Mouse (Mus musculus): ENCODE measurements around the gene Bahcc1.

The Bahcc1 gene

GRCm38 (mm10) chr11:120228911-120229437 is 3.8 kb upstream of the Bahcc1 start:
- DNase-seq (ENCODE audit: low spot score) = no peak

DNA sequence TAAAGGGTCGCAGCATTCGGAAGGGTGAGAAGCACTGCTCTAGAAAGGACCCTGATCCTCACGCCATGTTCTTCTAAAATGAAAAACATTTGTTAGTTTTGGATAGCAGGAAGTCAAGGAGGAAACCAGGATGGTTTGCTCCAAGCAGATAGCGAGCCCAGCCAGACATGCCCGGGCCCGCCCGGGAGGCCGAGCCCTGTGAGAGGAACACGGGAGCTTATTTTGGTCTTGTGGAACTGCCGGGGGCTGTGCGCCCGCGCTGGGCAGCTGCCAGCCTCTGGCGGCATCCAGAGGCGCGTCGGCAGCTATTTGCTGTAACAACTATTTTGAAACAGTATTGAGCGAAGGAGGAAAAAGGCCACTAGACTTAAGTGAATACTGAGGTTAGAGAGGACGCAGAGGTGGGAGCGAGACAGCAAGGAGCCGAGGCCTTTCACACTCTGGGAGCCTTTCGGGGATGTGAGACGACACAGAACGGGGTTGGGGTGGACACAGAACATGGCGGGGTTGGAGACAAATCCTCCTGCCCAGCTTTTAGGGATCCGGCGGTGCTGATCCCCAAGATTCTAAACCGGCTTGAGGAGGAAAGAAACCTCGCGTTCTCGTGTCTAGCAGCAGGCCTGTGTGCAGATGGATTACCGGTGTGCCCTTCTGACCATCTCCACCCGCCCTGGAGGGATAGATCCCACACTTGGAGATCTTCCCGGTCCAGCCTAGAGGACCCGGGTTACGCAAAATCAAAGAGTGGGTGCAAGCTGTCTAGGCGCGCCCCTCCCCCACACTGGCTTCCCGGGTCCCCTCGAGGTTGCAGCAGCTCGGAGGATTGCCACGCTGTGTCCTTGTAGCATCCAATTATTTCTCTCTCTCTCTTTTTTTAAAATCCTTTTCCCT is 2.6 kb upstream of the Bahcc1 start:
- DNase-seq (ENCODE audit: low spot score) = no peak

DNA sequence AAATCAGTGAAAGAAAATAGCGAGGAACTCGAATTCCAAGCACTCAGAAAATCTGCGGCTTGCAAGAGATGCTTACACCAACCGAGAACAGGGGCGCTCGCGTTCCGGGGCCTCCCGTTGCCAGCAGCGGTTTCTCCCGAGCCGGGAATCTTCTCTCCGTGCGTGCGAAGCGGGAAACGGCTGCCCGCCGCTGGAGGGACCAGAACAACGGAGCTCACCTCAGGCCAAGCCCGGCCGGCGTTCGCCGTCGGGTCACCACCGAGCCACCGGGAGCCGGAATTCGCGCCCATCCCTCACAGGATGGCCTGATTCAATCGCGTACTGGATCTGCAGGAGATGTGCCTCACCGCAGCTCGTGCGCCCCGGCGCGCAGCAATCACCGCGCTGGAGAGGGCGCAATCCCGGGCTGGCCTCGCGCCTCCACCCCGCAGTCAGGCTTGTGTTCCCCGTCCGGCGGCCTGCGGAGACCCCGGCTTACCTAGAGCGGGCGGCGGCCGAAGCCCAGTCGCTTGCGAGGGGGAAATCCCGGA is 1.8 kb upstream of the Bahcc1 start:
- no peak for DNase-seq (ENCODE audit: low spot score)

DNA sequence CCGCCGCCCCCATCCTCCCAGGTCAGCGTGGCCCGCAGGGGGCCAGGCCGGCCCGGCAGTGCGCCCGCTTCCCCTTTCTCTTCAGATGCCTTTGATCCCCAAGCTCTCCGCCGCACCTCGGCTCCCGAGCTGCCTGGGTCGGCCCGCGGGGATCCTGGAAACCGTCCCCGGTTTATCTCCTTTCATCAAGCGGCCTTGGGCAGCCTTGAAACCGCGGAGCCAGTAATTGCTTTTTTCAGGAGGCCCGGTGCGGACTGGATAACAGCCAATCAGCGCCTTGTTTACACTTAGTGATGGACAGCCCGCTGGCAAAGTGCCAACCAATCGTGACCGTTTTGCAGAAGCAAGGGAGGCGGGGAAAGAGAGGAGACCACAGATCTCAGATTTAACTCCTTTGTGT is 1.4 kb upstream of the Bahcc1 start:
- DNase-seq (ENCODE audit: low spot score) = peak; percentile 99

DNA sequence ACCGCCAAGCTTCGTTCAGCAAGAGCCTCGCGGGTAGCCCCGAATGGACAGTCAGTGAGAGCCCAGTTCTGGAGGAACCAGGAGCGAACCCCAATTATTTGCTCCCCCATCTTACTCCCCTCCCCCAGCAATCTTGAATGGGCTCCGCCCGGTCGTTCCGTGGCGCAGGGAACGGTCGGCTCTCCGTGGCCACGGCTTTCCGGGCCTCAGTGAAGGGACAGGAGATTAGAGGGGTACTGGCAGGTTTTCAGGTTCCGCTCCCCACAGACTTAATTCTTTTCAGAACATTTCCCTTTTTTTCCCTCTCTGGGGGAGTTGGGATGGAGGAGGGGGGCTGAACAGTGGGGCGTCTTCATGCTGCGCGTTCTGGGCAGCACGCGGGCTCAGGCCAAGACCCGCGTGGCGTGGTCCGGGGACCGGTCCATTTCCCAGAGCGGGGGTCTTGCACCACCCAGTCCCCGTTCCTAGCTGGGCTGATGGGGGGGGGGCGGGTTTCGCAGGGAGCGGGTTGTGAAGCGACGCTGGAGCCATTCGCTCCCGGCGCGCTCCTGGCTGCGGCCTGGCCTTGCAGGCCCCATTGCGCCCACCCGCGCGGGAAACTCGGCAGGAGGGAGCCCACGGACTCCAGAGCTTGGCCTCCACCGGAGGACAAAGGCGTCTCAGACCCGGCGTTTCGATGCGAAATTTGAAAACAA is 841 bp downstream of the Bahcc1 start:
- no peak for DNase-seq (ENCODE audit: low spot score)

DNA sequence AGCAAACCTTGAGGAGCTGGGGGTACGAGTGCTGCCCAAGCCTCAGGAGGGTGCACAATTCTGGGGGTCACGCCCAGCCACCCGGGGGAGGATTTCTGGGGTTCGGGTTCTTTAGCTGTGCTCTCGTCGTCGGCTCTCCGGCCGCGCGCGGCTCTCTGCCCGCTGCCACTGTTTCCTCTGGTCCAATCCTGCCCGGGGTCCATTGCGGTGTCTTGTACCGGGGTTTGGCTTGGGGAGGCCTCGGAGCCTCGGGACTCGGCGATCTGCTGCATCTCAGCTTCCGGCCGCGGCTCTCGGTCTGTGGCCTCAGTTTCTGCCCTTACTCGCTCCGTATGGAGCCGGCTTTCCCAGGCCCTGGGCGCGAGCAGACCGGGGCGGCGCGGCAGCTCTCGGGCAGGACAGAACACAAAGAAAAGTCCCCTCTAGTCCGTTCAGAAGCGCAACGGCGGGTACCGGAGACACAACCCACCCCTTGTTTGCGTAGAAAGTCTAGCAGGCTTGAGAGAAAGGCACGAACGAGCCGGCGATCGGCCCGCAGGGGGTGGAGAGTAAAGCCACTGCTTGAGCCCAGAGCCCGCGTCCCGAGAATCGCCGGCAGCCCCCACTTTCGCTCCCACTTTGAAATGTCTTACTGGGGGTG is 1.5 kb downstream of the Bahcc1 start:
- DNase-seq (ENCODE audit: low spot score) = no peak

DNA sequence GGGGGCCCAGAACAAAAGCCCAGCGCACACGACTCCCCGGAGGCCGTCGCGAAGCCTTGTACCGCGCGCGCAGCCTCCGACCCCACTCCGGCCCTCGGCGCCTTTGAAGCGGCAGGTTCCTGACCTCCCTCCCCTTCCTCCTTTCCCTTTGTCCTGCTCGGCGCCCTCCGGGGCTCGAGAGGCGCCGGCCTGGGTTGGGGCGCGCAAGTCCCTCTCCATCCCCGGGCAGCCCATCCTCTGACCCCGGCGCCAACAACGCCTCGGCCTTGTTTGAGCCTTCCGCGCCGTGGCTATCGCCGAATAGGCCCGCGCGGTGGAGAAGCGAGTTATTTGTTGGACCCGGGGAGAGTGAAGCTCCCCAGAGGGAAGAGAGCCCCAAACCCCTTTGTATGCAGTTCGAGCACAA is 2.0 kb downstream of the Bahcc1 start:
- no peak for DNase-seq (ENCODE audit: low spot score)

DNA sequence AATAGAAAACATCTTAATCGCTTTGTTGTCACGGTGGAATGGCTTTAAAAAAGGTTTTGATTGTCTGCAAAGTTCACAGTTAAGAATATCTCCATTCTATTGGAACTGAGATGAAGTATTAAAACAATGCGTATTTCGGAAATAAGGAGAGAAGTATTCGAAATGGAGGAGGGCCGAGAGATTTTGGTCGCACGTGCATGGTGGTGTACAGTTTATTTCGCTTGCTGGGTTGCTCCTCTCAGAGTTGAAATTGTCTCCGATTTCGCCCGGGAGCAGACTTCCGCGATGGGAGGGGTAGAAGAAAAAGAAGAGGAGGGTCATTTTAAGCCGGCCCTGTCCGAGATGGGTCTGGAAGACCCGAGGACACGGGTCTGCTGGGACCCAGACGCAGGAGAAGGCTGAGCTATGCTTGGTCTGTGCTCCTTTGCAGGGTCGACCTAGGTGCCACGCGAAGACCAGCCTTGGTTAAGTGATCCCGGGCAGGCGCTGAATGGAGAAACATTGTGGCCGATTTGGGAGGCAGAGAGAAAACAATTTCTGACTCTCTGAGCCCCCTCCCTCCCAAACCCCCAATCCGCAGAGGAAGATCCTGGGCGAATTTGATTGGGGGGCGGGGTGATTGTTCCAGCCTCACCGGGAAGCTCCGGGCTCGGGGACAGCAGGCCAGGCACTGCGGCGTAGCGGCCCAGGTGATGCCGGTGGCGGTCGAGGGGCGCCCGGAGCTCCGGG is 2.8 kb downstream of the Bahcc1 start:
- no peak for DNase-seq (ENCODE audit: low spot score)

DNA sequence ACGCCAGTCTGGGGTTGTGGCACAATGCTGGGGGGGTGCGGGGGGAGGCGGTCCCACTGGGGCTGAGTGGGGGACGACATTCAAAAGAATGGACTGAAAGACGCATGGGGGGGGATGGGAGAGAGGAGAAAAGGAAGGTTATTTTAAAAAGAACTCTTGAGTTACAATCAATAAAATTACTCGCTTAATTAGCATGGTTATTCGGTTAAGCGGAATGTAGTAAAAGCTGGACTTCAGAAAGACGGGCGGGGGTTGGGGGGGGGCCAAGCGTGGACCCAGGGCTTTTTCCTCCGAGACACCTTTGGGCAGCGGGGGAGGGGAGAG is 3.3 kb downstream of the Bahcc1 start:
- no peak for DNase-seq (ENCODE audit: low spot score)

DNA sequence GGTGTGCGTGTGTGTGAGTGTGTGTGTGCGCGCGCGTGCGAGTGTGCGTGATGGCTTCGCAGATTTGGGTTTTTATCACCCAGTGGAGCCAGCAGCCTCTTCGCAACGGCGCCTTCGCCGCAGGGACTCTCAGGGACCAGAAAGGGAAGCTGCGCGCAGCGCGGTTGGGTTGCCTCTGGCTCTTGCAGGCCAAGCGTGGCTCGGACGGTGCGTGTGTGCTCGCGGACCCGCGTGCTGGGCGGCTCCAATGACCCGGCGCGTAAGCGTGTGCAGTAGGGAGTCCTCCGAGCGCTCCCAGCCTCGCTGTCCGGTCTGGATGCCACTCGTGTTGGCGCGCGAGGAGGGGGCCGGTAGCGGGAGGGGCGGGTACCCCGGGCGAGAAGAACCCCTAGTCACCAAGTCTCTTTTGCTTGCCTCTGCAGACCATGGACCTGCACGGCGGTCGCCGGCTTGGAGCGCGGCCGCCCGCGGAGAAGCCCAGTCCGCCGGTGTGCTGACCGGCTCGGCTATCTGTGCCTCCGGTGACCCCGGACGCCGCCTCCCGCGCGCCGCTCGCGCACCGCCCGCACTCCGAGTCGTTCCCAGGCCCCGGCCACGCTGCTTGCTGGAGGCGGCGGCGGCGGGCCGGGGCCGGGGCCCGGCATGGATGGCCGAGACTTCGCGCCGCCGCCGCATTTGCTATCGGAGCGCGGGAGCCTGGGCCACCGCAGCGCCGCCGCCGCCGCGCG is 3.9 kb downstream of the Bahcc1 start:
- DNase-seq (ENCODE audit: low spot score) = no peak

DNA sequence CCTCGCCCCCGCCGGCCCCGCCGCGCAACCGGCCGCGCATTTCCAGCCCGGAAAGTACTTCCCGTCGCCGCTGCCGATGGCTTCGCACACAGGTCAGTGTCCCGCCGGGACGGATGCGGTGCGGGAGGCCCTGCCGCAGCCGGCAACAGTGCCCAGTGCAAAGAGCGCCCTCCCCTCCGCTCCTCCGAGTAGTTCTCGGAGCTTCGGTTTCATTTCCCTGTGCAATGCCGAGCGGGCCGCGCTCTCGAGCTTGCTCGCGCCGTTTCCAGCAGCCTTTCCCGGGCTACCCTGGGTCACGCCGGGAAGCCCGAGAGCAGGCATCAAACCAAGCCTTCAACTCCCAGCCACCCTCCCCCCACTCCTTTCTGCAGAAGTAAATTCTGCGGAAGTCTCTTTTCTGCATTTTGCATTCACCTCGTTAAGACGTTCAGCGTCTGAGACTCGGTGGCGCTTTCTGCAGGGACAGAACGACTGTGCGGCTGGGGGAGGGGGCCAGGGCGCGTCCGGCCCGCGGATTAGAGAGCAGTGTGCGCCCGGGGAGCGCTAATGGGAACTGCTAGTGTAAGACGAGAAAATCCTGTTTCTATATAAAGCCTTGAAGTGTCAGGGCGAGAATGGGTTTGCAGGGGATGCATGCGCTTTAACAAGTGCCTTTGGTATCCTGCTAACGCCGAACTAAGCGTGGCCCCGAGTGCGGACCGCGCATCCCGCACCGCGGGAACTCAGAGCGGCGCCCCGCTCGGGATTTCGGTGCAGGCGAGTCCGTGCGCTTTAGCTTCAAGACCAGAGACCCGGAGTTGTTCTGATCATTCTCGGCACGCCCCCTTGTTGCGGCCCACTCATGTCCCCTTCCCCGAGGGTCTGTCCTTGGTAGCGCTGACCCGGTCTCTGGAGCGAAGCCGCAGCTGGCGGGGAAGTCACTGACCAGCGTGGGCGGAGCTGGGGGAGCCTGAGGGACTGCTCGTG is 4.7 kb downstream of the Bahcc1 start:
- no peak for DNase-seq (ENCODE audit: low spot score)

DNA sequence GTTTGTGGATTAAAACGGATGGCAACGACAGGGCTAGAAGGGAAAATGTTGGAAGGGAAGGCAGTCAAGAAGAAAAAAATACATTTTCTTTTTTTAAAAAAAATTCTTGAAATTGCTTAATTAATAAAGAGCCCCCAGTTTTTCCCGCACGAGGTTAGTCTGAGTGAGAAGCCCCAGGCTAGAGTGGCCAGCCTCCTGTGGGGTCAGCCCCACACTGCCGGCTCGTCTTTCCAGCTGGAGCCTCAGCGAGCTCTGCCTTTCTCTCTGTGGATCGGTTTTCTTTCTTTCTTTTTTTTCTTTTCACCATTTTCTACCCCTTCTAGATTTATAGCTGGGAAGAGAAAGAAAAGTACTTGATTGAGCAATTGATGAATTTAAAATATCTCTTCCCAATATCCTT is 5.6 kb downstream of the Bahcc1 start:
- DNase-seq (ENCODE audit: low spot score) = no peak

DNA sequence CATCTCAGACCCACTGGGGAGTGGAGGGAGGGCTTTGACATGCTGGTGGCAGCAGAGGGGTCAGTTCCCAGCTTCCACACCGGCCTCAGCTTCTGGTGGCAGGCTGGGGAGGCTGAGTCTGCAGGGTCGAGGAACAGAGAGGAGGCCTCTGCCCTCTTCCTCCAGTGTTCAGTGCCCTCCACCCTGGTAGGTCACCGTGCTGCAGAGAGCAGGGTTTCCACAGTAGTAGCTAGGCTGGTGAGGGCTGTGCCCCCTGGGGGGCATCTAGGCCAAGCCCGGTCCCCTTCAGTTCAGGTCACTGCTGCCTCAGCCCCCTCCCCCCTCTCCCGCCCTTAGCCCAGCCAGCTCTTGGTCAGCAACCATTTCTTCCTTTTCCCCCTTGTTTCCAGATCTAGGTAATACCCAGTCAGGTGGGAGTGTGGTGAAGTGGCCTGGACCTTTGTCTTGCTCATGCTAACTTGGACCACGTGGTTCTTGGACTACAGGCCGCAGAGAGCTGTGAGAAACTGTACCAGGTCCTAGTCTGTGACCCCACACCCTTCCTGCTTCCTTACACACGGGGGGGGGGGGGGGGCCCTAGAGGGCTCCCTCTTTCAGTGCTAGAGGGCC is 6.1 kb downstream of the Bahcc1 start:
- DNase-seq (ENCODE audit: low spot score) = no peak

DNA sequence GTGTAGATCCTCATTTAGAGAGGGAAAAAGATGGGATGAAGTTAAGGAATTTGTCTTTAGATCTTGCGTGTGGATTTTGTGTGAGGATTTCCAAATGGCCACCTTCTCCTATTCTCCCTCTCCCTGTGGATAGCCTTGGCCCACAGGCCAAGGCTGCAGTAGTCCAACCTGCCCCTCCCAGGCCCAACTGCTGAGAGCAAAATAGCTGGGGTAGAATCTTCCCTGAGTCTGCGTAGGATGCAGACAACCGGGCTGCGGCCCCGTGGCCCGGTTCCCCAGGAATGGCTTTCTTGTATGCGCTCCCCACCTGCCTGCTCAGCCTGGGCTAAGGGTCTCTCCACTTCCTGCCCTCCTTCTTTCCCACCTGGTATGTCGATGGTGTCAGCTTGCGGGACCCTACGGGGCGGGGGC is 6.8 kb downstream of the Bahcc1 start:
- DNase-seq (ENCODE audit: low spot score) = no peak

GRCm38 (mm10) chr11:120240206-120240605 is 7.5 kb downstream of the Bahcc1 start:
- DNase-seq (ENCODE audit: low spot score) = no peak

GRCm38 (mm10) chr11:120240941-120241890 is 8.5 kb downstream of the Bahcc1 start:
- no peak for DNase-seq (ENCODE audit: low spot score)

DNA sequence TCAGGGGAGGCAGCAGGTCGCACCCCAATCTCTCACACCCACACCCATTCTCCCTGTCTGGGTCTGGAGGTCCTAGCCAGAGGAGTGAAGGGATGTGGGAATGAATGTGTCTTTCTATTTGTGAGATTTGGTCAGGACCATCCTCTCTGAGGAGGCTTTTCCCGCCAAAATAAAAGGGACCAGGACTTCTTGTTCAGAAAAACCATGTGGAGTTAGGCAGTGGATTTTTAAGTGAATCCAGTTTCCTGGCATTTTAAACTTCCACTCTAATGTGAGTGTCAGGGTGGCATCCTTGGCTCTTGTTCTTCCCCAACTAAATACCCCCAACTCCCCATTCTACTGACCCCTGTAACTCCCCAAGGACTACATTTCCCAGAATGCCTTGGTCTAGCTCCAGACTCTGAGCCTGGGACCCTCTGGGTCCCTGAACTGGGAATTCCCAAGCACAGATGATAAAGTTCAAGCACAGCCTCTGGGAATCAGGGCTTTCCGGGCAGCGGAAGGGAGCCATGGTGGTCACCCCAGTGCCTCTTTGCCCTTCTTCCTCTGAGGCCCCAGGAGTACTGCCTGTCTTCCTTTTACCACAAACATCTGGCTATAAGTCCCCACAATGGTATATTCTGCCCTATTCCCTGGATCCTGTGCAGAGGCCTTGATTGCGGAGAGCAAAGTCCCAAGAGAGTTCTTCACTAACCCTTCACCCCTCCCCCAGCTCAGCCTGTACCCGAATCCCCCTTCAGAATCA is 9.4 kb downstream of the Bahcc1 start:
- DNase-seq (ENCODE audit: low spot score) = no peak
